ENCODE assay signal across 17 mouse cellular contexts in the genomic region with DNA sequence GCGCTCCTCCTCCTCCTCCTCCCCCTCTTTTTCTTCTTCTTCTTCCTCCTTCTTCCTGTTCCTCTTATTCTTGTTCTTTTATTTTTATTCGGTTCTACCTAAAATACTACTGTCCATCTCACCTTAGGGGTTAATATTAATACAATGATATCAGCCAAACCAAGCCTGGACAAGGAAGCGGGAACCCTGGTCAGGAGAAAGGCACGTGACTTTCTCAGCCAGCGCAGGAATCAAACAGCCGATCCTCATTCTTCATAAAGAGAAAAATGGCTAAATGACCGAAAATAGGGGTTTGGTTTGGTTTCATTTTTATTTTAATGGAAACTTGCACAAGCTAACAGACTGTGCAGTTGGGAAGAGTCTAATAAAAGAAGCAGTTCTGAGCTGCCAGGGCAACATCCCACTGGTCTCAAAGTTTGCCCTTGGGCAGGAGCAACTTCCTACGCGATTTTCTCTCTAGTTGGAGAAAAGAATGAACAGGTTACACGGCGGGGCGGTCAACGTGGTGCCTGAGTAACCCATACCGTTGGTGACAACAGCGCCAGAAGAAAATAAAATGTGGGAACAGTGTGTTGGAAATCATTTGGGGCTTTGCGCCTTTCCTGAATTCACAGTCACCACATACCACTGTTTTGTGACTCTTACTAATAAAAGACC.
DNase-seq lines count a peak whose midpoint lies in the region; ATAC-seq and TF ChIP-seq lines count a peak whose summit lies in the region.
"Had no signal": no experiment of that assay in that cellular context is flagged by ENCODE, and none has a peak within 500 bp of the region (broad histone marks: within the 10 kb centered on the region; RNA-seq: fewer than 3 reads in every experiment).

No protein-coding gene starts in this region.

- H3K4me1 ChIP-seq in midbrain, embryonic 13.5 days (replicated peaks): peaks cover 20% of the 10 kb centered on the region; the same call in 1 of the 2 replicates
- peaks cover 32% of the 10 kb centered on the region for H3K4me1 ChIP-seq in midbrain, embryonic 10.5 days
- peaks cover 31% of the 10 kb centered on the region; the same call in 1 of the 2 replicates for H3K4me1 ChIP-seq in kidney, embryonic 16.5 days (ENCODE audit: insufficient read depth, low read length)
- H3K4me1 ChIP-seq: heart, embryonic 12.5 days had no signal

- no peak for DNase-seq in gastrocnemius, adult 2 months
- no peak for DNase-seq in gastrocnemius, postnatal 14 days
- DNase-seq in midbrain, embryonic 10.5 days (ENCODE audit: low spot score): no peak
- no peak for DNase-seq in Muller cell, postnatal 12 days (ENCODE audit: inconsistent ontology term)
- DNase-seq in left cerebral cortex, postnatal 4 days: no peak
- DNase-seq in cerebellum, adult 8-10 months: no peak
- DNase-seq: B cell, adult 2 months; cerebellum, postnatal 25 days had no signal

- peak overlapping the region; percentile 65 for H3K27ac ChIP-seq in gastrocnemius, adult 2 months
- H3K27ac ChIP-seq in midbrain, embryonic 13.5 days: no peak overlapping the region
- no peak overlapping the region for H3K27ac ChIP-seq in midbrain, embryonic 10.5 days (replicated peaks)
- peak overlapping the region; percentile 76 for H3K27ac ChIP-seq in kidney, embryonic 16.5 days (ENCODE audit: low read length)
- H3K27ac ChIP-seq: embryonic facial prominence, embryonic 15.5 days had no signal

- TF ChIP-seq CTCF in gastrocnemius, adult 2 months (IDR thresholded peaks at IDR 0.05): no peak

- intact Hi-C loops in gastrocnemius, adult 2 months (cut with DNase I): no loop called here
- intact Hi-C loops in gastrocnemius, postnatal 14 days (cut with DNase I; ENCODE audit: low total_unique reads): no loop called here
- intact Hi-C loops in left cerebral cortex, postnatal 4 days (cut with DNase I): no loop called here

- H3K9me3 ChIP-seq in midbrain, embryonic 13.5 days: no peaks in the 10 kb centered on the region
- H3K9me3 ChIP-seq in midbrain, embryonic 10.5 days (replicated peaks): no peaks in the 10 kb centered on the region
- no peaks in the 10 kb centered on the region for H3K9me3 ChIP-seq in kidney, embryonic 16.5 days (ENCODE audit: low read length)
- H3K9me3 ChIP-seq: embryonic facial prominence, embryonic 15.5 days; heart, embryonic 12.5 days had no signal

- 0 out of 2 replicates have a peak overlapping the region, but pooled peaks have one; percentile 6 for H3K4me2 ChIP-seq in midbrain, embryonic 13.5 days (replicated peaks)
- peak overlapping the region; percentile 42 for H3K4me2 ChIP-seq in kidney, embryonic 16.5 days (replicated peaks; ENCODE audit: low read depth, low read length)
- H3K4me2 ChIP-seq: embryonic facial prominence, embryonic 15.5 days; heart, embryonic 12.5 days; midbrain, embryonic 11.5 days had no signal

- ATAC-seq in midbrain, embryonic 13.5 days: no peak
- ATAC-seq in kidney, embryonic 16.5 days (ENCODE audit: low FRiP score, low TSS enrichment): no peak
- ATAC-seq: activated CD4-positive, CD25-positive, alpha-beta regulatory T cell, adult 4 months; forebrain, embryonic 14.5 days; inflammation-experienced regulatory T-cells, adult 6 months; lung, postnatal 0 days had no signal

- no peak overlapping the region for H3K9ac ChIP-seq in midbrain, embryonic 13.5 days (replicated peaks)
- peak overlapping the region; percentile 56 for H3K9ac ChIP-seq in kidney, embryonic 16.5 days (replicated peaks; ENCODE audit: low read length)
- H3K9ac ChIP-seq: embryonic facial prominence, embryonic 15.5 days; heart, embryonic 12.5 days had no signal

- peaks cover 22% of the 10 kb centered on the region for H3K27me3 ChIP-seq in midbrain, embryonic 13.5 days
- H3K27me3 ChIP-seq in midbrain, embryonic 10.5 days (ENCODE audit: low read depth, poor library complexity, severe bottlenecking): peaks cover 14% of the 10 kb centered on the region; the same call in 1 of the 2 replicates
- no peaks in the 10 kb centered on the region; the same call in 1 of the 2 replicates for H3K27me3 ChIP-seq in kidney, embryonic 16.5 days (ENCODE audit: insufficient read depth, low read length)

- H3K36me3 ChIP-seq in midbrain, embryonic 13.5 days: no peaks in the 10 kb centered on the region
- no peaks in the 10 kb centered on the region for H3K36me3 ChIP-seq in midbrain, embryonic 10.5 days
- no peaks in the 10 kb centered on the region for H3K36me3 ChIP-seq in kidney, embryonic 16.5 days (ENCODE audit: insufficient read depth, low read length)
- H3K36me3 ChIP-seq: embryonic facial prominence, embryonic 15.5 days; heart, embryonic 12.5 days had no signal

- 78% methylated on average over 16 of the region's 16 CpGs for WGBS in midbrain, embryonic 13.5 days
- WGBS in midbrain, embryonic 10.5 days: 78% methylated on average over 16 of the region's 16 CpGs
- WGBS in kidney, embryonic 16.5 days: 61% methylated on average over 16 of the region's 16 CpGs

- H3K4me3 ChIP-seq in gastrocnemius, adult 2 months: peak overlapping the region; percentile 50
- no peak overlapping the region for H3K4me3 ChIP-seq in midbrain, embryonic 13.5 days (replicated peaks)
- H3K4me3 ChIP-seq in midbrain, embryonic 10.5 days: no peak overlapping the region
- H3K4me3 ChIP-seq in kidney, embryonic 16.5 days (ENCODE audit: low read length): no peak overlapping the region
- H3K4me3 ChIP-seq: embryonic facial prominence, embryonic 15.5 days; heart, embryonic 12.5 days had no signal

Comparison
In these comparisons a context has a peak if more than half of its experiments do, and no peak if none do; other contexts are left out.
1. H3K27ac ChIP-seq: peak in gastrocnemius, adult 2 months (single experiment) and kidney, embryonic 16.5 days (single experiment); none in midbrain, embryonic 13.5 days (single experiment) and midbrain, embryonic 10.5 days (single experiment).